Mouse (Mus musculus): Measurements from ENCODE around the gene Ralgds.
"Not testable (repeated sequence)": the region's sequence is repeated elsewhere in the genome, so short reads cannot be mapped to it uniquely, and the experiment has no call there.

- not testable (repeated sequence) for TF ChIP-seq CTCF (IDR thresholded peaks at IDR 0.05; ENCODE audit: control insufficient read depth, insufficient read depth, low read length); POLR2A (IDR thresholded peaks at IDR 0.05; ENCODE audit: borderline replicate concordance, control insufficient read depth, low read depth, low read length)
Observed at GRCm38 (mm10) chr2:28472011-28472410, 40.9 kb upstream of the Ralgds start.

Measured in bone marrow, adult 2 months (tissue).